Mouse (Mus musculus) CH12.LX (cell line): ENCODE measurements at regions not wholly inside any gene's neighbourhood (a gene's known extent, or its start where the extent isn't known, plus 50 kb on each side); places are given as distances from the start of the nearest gene placed in this dataset.

Experiments
- BHLHE40 ChIP-seq: IDR thresholded peaks from 2 replicates; pipeline ENCODE4 v1.6.1; 2011; ENCODE audit warnings: mild to moderate bottlenecking, low read depth, low read length, improper control_type of control experiment
- CTCF ChIP-seq, 2 experiments: IDR thresholded peaks in 1 of 2; conservative IDR thresholded peaks in 1 of 2; 2 replicates each; pipeline ENCODE4 v1.5.1; 2011 to 2012; ENCODE audit warnings: low read depth in 2 of 2, low read length in 2 of 2, improper control_type of control experiment in 1 of 2, inconsistent platforms in 1 of 2, mild to moderate bottlenecking in 1 of 2, moderate library complexity in 1 of 2
- ELF1 ChIP-seq: IDR thresholded peaks from 2 replicates; pipeline ENCODE4 v1.6.1; 2014; ENCODE audit warnings: low read depth, mild to moderate bottlenecking, inconsistent platforms, low read length, improper control_type of control experiment
- EP300 ChIP-seq: IDR thresholded peaks from 2 replicates; pipeline ENCODE4 v1.6.1; 2011; ENCODE audit warnings: low read length, improper control_type of control experiment
- JUND ChIP-seq: conservative IDR thresholded peaks from 2 replicates; pipeline ENCODE4 v1.6.1; 2011; ENCODE audit warnings: low read depth, low read length, improper control_type of control experiment
- POLR2A ChIP-seq: IDR thresholded peaks from 2 replicates; pipeline ENCODE4 v1.6.1; 2011; ENCODE audit warnings: low read depth, mild to moderate bottlenecking, improper control_type of control experiment, low read length
- RCOR1 ChIP-seq: conservative IDR thresholded peaks from 2 replicates; pipeline ENCODE4 v1.6.1; 2012; ENCODE audit warnings: low read depth, mild to moderate bottlenecking, inconsistent platforms, low read length, improper control_type of control experiment

DNA sequence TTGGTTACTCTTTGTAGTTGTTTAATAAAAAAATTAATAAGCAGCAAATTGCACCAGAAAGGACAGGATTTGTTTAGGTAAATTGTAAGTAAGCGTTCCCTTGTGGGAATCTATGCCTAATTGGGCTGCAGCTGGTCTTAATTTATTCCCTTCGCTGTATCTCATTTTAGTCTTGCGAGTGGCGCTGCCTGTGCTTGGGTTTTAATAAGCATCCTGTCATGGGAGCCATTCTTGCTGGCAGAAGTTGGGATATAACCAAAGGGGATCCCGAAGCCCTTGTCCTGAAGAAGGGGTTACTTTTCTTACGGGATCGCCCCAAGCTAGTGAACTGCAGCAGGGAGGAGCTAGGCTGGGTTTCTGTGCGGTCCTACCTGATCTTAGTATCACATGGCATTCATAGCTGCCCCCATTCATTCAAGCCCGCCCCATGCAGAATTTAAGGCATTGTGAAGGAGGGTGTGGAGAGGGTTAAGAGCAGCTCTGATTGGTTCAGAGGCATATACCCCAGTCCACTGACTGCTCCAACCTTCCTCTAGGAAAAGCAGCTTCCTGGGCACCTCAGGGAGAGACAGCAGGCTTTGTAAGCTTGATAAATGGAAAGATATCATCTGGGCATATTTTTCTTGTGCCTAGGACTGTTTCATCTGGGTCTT is 96.4 kb upstream of the Tmem260 start:
- TF ChIP-seq ELF1, result no peak
- no peak for TF ChIP-seq RCOR1
- no peak for TF ChIP-seq CTCF (conservative IDR thresholded peaks at IDR 0.05 in 1 of 2, IDR thresholded peaks at IDR 0.05 in 1 of 2; ENCODE audit: low read depth in 2 of 2, low read length in 2 of 2)
- TF ChIP-seq EP300, result no peak
- TF ChIP-seq BHLHE40, result no peak
- TF ChIP-seq JUND, result no peak
- no peak for TF ChIP-seq POLR2A
